Mouse (Mus musculus) brain, embryonic 18.5 days (tissue): ENCODE measurements around the gene Zfp989.
"Not testable (repeated sequence)": the region's sequence is repeated elsewhere in the genome, so short reads cannot be mapped to it uniquely, and the experiment has no call there.

ENCODE experiments used
- DNase-seq: peaks from one replicate; pipeline ENCODE4 v3.0.0-alpha.2; 2012; ENCODE audit warnings: low read depth, low spot score

Zfp989 gene

GRCm38 (mm10) chr4:146971757-146972156 is at the start of gene Zfp989:
TSS of gene Zfp989 (plus strand) at chr4:146971976.
- not testable (repeated sequence) for DNase-seq

- no peak for DNase-seq
Measured at GRCm38 (mm10) chr4:146932311-146933082, 39.3 kb upstream of the Zfp989 start.

- DNase-seq: not testable (repeated sequence)
Measured at GRCm38 (mm10) chr4:146941691-146942090, 30.1 kb upstream of the Zfp989 start.

GRCm38 (mm10) chr4:146976581-146976980 is 4.8 kb downstream of the Zfp989 start:
- DNase-seq: not testable (repeated sequence)

GRCm38 (mm10) chr4:147018400-147018799 is 46.6 kb downstream of the Zfp989 start:
- not testable (repeated sequence) for DNase-seq

GRCm38 (mm10) chr4:147021550-147021949 is 49.8 kb downstream of the Zfp989 start, which contains the start of gene Rex2:
TSS of gene Rex2 (plus strand) at chr4:147021850.
- not testable (repeated sequence) for DNase-seq

- DNase-seq: not testable (repeated sequence)
Measured at GRCm38 (mm10) chr4:147026374-147026773, 54.6 kb downstream of the Zfp989 start.

GRCm38 (mm10) chr4:147031308-147032036 is 59.7 kb downstream of the Zfp989 start:
- not testable (repeated sequence) for DNase-seq
